Mouse (Mus musculus) kidney, adult 18-20 months (tissue): ENCODE measurements around the gene Apc2.

Source experiments
- DNase-seq: peaks from one replicate; pipeline ENCODE4 v3.0.0; 2021

The Apc2 gene

GRCm38 (mm10) chr10:80294788-80295303 is 931 bp upstream of the Apc2 start:
- no peak for DNase-seq

GRCm38 (mm10) chr10:80296824-80297223 is 1.0 kb downstream of the Apc2 start:
- no peak for DNase-seq

DNA sequence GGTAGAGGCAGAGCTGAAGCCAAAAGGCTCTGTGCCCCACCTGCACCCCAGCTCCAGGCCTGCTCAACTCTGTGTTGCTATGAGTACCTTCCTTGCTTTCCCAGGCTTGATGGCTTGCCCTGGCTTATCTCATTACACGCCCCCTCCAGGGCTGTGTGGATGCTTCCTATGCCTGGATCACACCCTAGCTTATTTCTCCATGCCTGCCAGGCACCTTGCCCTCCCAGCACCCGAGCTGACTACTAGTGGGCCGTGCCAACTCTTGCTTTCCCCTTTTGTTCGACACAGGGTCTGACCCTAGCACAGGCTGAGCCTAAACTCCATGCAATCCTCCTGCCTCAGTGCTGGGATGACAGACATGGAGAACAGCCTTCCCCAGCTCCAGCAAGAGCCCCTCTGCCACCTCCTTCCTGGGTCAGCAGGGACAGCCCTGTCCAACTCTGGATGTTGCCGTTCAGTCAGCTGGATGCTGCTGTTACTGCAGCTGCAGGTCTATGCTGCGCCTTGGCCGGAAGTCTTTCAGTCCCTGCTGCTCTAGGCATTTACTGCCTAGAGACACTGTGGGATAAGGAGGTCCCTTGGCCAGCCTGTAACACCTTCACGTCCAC is 1.9 kb downstream of the Apc2 start:
- DNase-seq: no peak

DNA sequence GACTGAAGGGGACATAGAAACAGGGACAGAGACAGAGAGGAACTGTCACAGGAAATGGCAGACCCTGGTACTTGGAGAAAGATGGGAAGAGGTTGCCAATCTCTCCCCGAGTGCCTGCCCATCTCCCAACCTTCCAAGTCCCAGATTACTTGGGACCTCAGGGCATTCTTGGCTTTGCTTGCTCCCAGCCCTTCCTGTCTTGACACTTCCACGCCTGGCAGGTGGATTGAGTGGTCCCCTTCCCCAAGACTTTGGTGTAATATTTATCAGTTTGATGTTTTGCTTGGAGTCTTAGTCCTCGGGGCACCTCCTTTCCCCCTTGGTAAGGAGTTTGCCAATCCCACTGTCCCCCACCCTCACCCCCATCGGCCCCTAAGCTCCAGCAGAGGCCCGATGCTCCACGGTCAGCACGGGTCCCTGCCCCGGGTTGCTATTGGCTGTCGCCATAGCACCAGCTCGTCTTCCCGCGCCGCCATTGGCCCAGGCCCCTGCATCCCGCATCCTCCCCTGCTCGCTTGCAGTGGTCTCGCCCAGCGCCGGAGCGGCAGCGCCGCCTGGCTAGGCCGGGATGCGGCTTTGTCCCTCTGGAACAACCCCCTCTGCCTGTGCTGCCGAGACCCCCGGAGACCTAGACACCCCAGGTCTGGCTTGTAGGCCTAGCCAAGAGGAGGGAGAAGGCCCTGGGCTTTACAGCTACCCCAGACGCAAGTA is 2.9 kb downstream of the Apc2 start:
- no peak for DNase-seq

DNA sequence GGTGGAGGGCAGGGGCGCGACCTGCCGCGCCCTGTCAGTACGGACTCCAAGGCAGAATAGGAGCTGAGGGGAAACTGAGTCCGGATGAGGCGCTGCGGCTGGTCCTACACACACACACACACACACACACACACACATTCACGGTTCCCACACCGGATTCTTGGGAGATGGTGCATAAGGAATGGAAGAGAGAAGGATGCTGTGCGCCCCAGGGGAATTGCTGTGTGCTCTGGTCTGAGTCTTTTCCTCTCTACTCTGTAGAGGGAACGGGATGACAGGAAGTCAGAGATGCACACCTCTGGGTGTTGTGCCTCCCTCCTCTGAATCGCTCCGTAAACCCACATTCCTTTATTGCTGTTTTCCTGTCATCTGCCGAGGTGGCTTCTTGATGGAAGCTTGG is 3.5 kb downstream of the Apc2 start:
- DNase-seq: no peak

- no peak for DNase-seq
These were observed 4.0 kb downstream of the Apc2 start for GRCm38 (mm10) chr10:80299824-80300223.

DNA sequence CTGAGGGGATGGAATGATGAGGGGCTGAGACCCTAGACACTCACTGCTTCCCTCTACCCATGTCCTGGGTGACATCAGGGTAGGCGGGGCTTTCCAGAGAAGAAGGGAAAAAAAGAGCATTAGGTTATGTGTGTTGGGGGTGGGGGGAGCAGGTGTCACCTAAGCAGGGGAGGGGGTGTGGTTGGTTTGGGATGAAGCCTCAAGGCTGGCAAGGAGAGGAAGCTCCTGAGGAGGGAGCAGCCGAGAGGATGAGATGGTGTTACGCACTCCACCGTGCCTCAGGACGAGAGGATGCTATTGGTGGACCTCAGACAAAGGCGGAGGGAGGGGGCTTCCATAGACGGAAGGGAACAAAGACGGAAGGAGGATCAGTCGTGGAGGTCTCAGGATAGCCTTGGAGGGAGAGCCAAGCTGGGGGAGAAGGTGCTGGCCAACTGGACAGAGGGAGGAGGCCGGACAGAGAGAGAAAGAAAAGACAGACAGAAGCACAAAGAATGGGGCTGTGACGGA is 5.0 kb downstream of the Apc2 start:
- no peak for DNase-seq

GRCm38 (mm10) chr10:80301256-80302081 is 5.7 kb downstream of the Apc2 start:
- no peak for DNase-seq

DNA sequence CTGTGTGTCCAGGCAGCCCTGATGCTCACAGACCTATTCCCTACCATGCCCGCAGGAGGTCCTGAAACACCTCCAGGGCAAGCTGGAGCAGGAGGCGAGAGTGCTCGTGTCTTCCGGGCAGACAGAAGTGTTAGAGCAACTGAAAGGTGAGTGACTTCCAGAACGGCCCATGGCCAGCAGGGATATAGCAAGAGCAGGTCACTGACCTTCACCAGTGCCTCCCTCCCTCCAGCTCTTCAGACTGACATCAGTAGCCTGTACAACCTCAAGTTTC is 6.2 kb downstream of the Apc2 start:
- DNase-seq: no peak

- peak; percentile 64 for DNase-seq
These were observed 6.7 kb downstream of the Apc2 start for GRCm38 (mm10) chr10:80302471-80302881.

DNA sequence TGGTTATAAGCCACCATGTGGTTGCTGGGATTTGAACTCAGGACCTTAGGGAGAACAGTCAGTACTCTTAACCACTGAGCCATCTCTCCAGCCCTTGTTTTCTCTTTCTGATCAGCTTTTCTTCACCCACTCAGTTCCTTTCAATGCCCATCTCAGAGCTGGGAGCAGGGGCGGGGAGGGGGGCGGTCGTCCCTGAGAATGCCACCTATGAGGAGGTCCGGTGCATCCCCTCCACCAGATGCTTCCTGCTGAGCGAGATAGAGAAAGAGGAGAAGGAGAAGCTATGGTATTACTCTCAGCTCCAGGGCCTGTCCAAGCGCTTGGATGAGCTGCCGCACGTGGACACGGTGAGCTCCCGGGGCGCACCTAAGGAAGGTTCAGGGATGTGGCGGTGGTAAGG is 8.7 kb downstream of the Apc2 start:
- no peak for DNase-seq

GRCm38 (mm10) chr10:80304862-80305261 is 9.1 kb downstream of the Apc2 start:
- peak; percentile 52 for DNase-seq

DNA sequence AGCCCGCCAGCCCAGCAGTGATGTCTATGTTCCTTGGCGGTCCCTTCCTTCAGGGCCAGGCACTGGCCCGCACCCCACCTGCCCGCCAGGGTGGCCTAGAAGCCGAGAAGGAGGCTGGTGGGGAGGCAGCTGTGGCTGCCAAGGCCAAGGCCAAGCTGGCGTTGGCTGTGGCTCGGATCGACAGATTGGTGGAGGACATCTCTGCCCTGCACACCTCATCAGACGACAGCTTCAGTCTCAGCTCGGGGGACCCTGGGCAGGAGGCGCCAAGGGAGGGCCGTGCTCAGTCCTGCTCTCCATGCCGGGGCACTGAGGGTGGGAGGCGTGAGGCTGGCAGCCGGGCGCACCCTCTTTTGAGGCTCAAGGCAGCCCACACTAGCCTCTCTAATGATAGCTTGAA is 15.8 kb downstream of the Apc2 start:
- DNase-seq: no peak

- DNase-seq: no peak
These were observed 17.1 kb downstream of the Apc2 start for GRCm38 (mm10) chr10:80312586-80313504.

- DNase-seq: no peak
These were observed 17.9 kb downstream of the Apc2 start for GRCm38 (mm10) chr10:80313627-80314201.

GRCm38 (mm10) chr10:80314494-80315001 is 18.8 kb downstream of the Apc2 start:
- DNase-seq: no peak

DNA sequence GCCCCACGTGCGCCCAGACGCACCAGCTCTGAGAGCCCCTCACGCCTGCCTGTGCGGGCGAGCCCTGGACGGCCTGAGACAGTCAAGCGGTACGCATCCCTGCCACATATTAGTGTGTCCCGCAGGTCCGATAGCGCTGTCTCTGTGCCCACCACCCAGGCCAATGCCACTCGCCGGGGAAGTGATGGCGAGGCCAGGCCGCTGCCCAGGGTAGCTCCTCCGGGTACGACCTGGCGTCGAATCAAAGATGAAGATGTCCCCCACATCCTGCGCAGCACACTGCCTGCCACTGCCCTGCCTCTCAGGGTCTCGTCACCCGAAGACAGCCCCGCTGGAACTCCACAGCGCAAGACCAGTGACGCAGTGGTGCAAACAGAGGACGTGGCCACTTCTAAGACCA is 19.5 kb downstream of the Apc2 start:
- DNase-seq: no peak

GRCm38 (mm10) chr10:80316359-80316781 is 20.6 kb downstream of the Apc2 start:
- no peak for DNase-seq

GRCm38 (mm10) chr10:80317011-80317410 is 21.2 kb downstream of the Apc2 start:
- no peak for DNase-seq

GRCm38 (mm10) chr10:80320340-80320760 is 24.6 kb downstream of the Apc2 start, which contains the start of gene 2310011J03Rik:
Gene 2310011J03Rik (minus strand): TSS chr10:80320537.
- DNase-seq: peak; percentile 95

DNA sequence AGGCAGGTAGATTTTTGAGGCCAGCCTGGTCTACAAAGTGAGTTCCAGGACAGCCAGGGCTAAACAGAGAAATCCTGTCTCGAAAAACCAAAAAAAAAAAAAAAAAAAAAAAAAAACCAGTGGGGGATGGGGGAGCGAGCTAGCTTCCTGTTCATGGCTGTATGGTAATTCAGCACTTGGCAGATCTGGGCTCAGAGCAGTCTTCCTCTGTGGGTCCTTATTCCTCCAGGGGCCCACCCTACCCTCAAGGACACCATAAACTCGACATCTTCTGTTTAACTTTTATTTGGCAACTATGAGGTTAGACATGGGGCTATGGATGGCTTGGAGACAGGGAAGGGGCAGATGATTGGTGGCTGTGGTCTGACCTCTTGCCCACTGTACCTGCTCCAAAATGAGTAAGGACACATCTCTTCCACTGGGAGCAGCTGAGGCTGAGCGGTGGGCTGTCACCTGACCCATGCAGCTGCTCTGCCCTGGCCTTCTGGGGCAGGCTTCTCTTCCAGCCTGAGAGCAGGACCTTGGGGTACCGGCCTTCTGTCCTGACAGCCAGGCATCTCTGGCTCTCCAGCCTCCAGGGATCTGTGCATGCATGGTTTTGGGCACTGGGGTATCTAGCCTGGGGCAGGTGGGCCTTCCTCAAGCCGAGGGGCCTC is 25.4 kb downstream of the Apc2 start:
- DNase-seq: no peak
